Mouse (Mus musculus): Measurements from ENCODE around the gene Dido1.

Gene Dido1

GRCm38 (mm10) chr2:180743321-180743720 lies 33.5 kb upstream of the Dido1 start:
- Histone ChIP-seq H3K27me3 (ENCODE audit: insufficient read depth, low read length) (no peaks in the 10 kb centered on the region), H3K36me3 (ENCODE audit: insufficient read depth, low read length) (peaks cover 37% of the 10 kb centered on the region)
- TF ChIP-seq CTCF (conservative IDR thresholded peaks at IDR 0.05; ENCODE audit: low read length) (no peak), NANOG (IDR thresholded peaks at IDR 0.05; ENCODE audit: borderline replicate concordance, low read length) (no peak), POU5F1 (IDR thresholded peaks at IDR 0.05; ENCODE audit: borderline replicate concordance, low read length) (no peak)

GRCm38 (mm10) chr2:180742820-180743219 lies 33.0 kb upstream of the Dido1 start:
- no peak for TF ChIP-seq NANOG (IDR thresholded peaks at IDR 0.05; ENCODE audit: borderline replicate concordance, low read length)
- no peak for TF ChIP-seq POU5F1 (IDR thresholded peaks at IDR 0.05; ENCODE audit: borderline replicate concordance, low read length)
- no peak for TF ChIP-seq CTCF (conservative IDR thresholded peaks at IDR 0.05; ENCODE audit: low read length)
- Histone ChIP-seq H3K27me3 (ENCODE audit: insufficient read depth, low read length) (no peaks in the 10 kb centered on the region), H3K36me3 (ENCODE audit: insufficient read depth, low read length) (peaks cover 42% of the 10 kb centered on the region), H3K4me3 (replicated peaks; ENCODE audit: low read length) (0 out of 2 replicates have a peak overlapping the region, but pooled peaks have one; percentile 10), H3K4me1 (replicated peaks; ENCODE audit: low read depth, low read length) (peaks cover 77% of the 10 kb centered on the region), H3K9me3 (ENCODE audit: low read length) (peaks cover 6% of the 10 kb centered on the region)

More at GRCm38 (mm10) chr2:180743321-180743720, 33.5 kb upstream of the Dido1 start:
- Histone ChIP-seq H3K4me3 (replicated peaks; ENCODE audit: low read length) (no peak overlapping the region), H3K4me1 (replicated peaks; ENCODE audit: low read depth, low read length) (peaks cover 72% of the 10 kb centered on the region), H3K9me3 (ENCODE audit: low read length) (peaks cover 3% of the 10 kb centered on the region)

- Histone ChIP-seq H3K4me1 (replicated peaks; ENCODE audit: low read depth, low read length) (peaks cover 86% of the 10 kb centered on the region), H3K9me3 (ENCODE audit: low read length) (peaks cover 6% of the 10 kb centered on the region), H3K36me3 (ENCODE audit: insufficient read depth, low read length) (peaks cover 56% of the 10 kb centered on the region), H3K4me3 (replicated peaks; ENCODE audit: low read length) (peak overlapping the region; percentile 49), H3K27me3 (ENCODE audit: insufficient read depth, low read length) (no peaks in the 10 kb centered on the region)
- TF ChIP-seq NANOG (IDR thresholded peaks at IDR 0.05; ENCODE audit: borderline replicate concordance, low read length) (no peak), POU5F1 (IDR thresholded peaks at IDR 0.05; ENCODE audit: borderline replicate concordance, low read length) (no peak), CTCF (conservative IDR thresholded peaks at IDR 0.05; ENCODE audit: low read length) (no peak)
Observed at GRCm38 (mm10) chr2:180741421-180741820, 31.6 kb upstream of the Dido1 start.

- Histone ChIP-seq H3K27me3 (ENCODE audit: insufficient read depth, low read length) (no peaks in the 10 kb centered on the region), H3K4me1 (replicated peaks; ENCODE audit: low read depth, low read length) (peaks cover 92% of the 10 kb centered on the region), H3K9me3 (ENCODE audit: low read length) (peaks cover 6% of the 10 kb centered on the region), H3K36me3 (ENCODE audit: insufficient read depth, low read length) (peaks cover 66% of the 10 kb centered on the region), H3K4me3 (replicated peaks; ENCODE audit: low read length) (peak overlapping the region; percentile 63)
- no peak; the same call in 1 of the 2 replicates for TF ChIP-seq CTCF (conservative IDR thresholded peaks at IDR 0.05; ENCODE audit: low read length)
- TF ChIP-seq NANOG (IDR thresholded peaks at IDR 0.05; ENCODE audit: borderline replicate concordance, low read length) = no peak
- no peak for TF ChIP-seq POU5F1 (IDR thresholded peaks at IDR 0.05; ENCODE audit: borderline replicate concordance, low read length)
Observed at GRCm38 (mm10) chr2:180740349-180740748, 30.6 kb upstream of the Dido1 start.

GRCm38 (mm10) chr2:180737984-180738383 lies 28.2 kb upstream of the Dido1 start:
- Histone ChIP-seq H3K27me3 (ENCODE audit: insufficient read depth, low read length) (no peaks in the 10 kb centered on the region), H3K9me3 (ENCODE audit: low read length) (peaks cover 6% of the 10 kb centered on the region), H3K4me1 (replicated peaks; ENCODE audit: low read depth, low read length) (peaks cover 95% of the 10 kb centered on the region), H3K36me3 (ENCODE audit: insufficient read depth, low read length) (peaks cover 85% of the 10 kb centered on the region), H3K4me3 (replicated peaks; ENCODE audit: low read length) (no peak overlapping the region)
- TF ChIP-seq NANOG (IDR thresholded peaks at IDR 0.05; ENCODE audit: borderline replicate concordance, low read length) (no peak), POU5F1 (IDR thresholded peaks at IDR 0.05; ENCODE audit: borderline replicate concordance, low read length) (no peak), CTCF (conservative IDR thresholded peaks at IDR 0.05; ENCODE audit: low read length) (no peak)

- no peak for TF ChIP-seq POU5F1 (IDR thresholded peaks at IDR 0.05; ENCODE audit: borderline replicate concordance, low read length)
- TF ChIP-seq NANOG (IDR thresholded peaks at IDR 0.05; ENCODE audit: borderline replicate concordance, low read length) = no peak
- no peaks in the 10 kb centered on the region for H3K27me3 ChIP-seq (ENCODE audit: insufficient read depth, low read length)
- no peak overlapping the region for H3K4me3 ChIP-seq (replicated peaks; ENCODE audit: low read length)
- peaks cover 93% of the 10 kb centered on the region for H3K4me1 ChIP-seq (replicated peaks; ENCODE audit: low read depth, low read length)
- H3K36me3 ChIP-seq (ENCODE audit: insufficient read depth, low read length) = peaks cover 71% of the 10 kb centered on the region
- H3K9me3 ChIP-seq (ENCODE audit: low read length) = peaks cover 6% of the 10 kb centered on the region
Observed at GRCm38 (mm10) chr2:180735232-180735631, 25.4 kb upstream of the Dido1 start.

- peaks cover 57% of the 10 kb centered on the region for H3K36me3 ChIP-seq (ENCODE audit: insufficient read depth, low read length)
- H3K27me3 ChIP-seq (ENCODE audit: insufficient read depth, low read length) = no peaks in the 10 kb centered on the region
- TF ChIP-seq CTCF (conservative IDR thresholded peaks at IDR 0.05; ENCODE audit: low read length) (no peak), POU5F1 (IDR thresholded peaks at IDR 0.05; ENCODE audit: borderline replicate concordance, low read length) (no peak), NANOG (IDR thresholded peaks at IDR 0.05; ENCODE audit: borderline replicate concordance, low read length) (no peak)
Observed at GRCm38 (mm10) chr2:180731984-180732383, 22.2 kb upstream of the Dido1 start.

GRCm38 (mm10) chr2:180731036-180731435 lies 21.2 kb upstream of the Dido1 start:
- H3K27me3 ChIP-seq (ENCODE audit: insufficient read depth, low read length) = no peaks in the 10 kb centered on the region

More at GRCm38 (mm10) chr2:180731984-180732383, 22.2 kb upstream of the Dido1 start:
- peak overlapping the region; percentile 75 for H3K4me3 ChIP-seq (replicated peaks; ENCODE audit: low read length)
- H3K9me3 ChIP-seq (ENCODE audit: low read length) = no peaks in the 10 kb centered on the region
- H3K4me1 ChIP-seq (replicated peaks; ENCODE audit: low read depth, low read length) = peaks cover 91% of the 10 kb centered on the region

GRCm38 (mm10) chr2:180727613-180728021 lies 17.8 kb upstream of the Dido1 start:
- H3K4me1 ChIP-seq (replicated peaks; ENCODE audit: low read depth, low read length) = peaks cover 86% of the 10 kb centered on the region
- no peaks in the 10 kb centered on the region for H3K27me3 ChIP-seq (ENCODE audit: insufficient read depth, low read length)
- peaks cover 38% of the 10 kb centered on the region for H3K36me3 ChIP-seq (ENCODE audit: insufficient read depth, low read length)
- peak overlapping the region; percentile 79 for H3K4me3 ChIP-seq (replicated peaks; ENCODE audit: low read length)
- H3K9me3 ChIP-seq (ENCODE audit: low read length) = peaks cover 15% of the 10 kb centered on the region
- TF ChIP-seq POU5F1 (IDR thresholded peaks at IDR 0.05; ENCODE audit: borderline replicate concordance, low read length) = no peak
- peak; percentile 81; the same call in 1 of the 2 replicates for TF ChIP-seq NANOG (IDR thresholded peaks at IDR 0.05; ENCODE audit: borderline replicate concordance, low read length)
- no peak for TF ChIP-seq CTCF (conservative IDR thresholded peaks at IDR 0.05; ENCODE audit: low read length)

More at GRCm38 (mm10) chr2:180731036-180731435, 21.2 kb upstream of the Dido1 start:
- no peak for TF ChIP-seq POU5F1 (IDR thresholded peaks at IDR 0.05; ENCODE audit: borderline replicate concordance, low read length)
- no peak for TF ChIP-seq CTCF (conservative IDR thresholded peaks at IDR 0.05; ENCODE audit: low read length)
- TF ChIP-seq NANOG (IDR thresholded peaks at IDR 0.05; ENCODE audit: borderline replicate concordance, low read length) = no peak
- H3K9me3 ChIP-seq (ENCODE audit: low read length) = no peaks in the 10 kb centered on the region
- peaks cover 47% of the 10 kb centered on the region for H3K36me3 ChIP-seq (ENCODE audit: insufficient read depth, low read length)
- peak overlapping the region; percentile 75 for H3K4me3 ChIP-seq (replicated peaks; ENCODE audit: low read length)
- H3K4me1 ChIP-seq (replicated peaks; ENCODE audit: low read depth, low read length) = peaks cover 91% of the 10 kb centered on the region
